Mouse (Mus musculus) embryonic fibroblast, embryonic 13.5 days (primary cell): ENCODE measurements around the gene Jph4.

Experiments
- CTCF ChIP-seq: IDR thresholded peaks from 2 replicates; pipeline ENCODE4 v1.5.1; 2011; ENCODE audit warnings: mild to moderate bottlenecking, control low read depth, low read length, moderate library complexity, borderline replicate concordance; ENCODE audit not compliant: insufficient read depth
- POLR2A ChIP-seq: IDR thresholded peaks from 2 replicates; pipeline ENCODE4 v1.6.1; 2011; ENCODE audit warnings: low read depth, mild to moderate bottlenecking, control low read depth, low read length, moderate library complexity

GRCm38 (mm10) chr14:55063117-55063516 lies 53.6 kb downstream of the Jph4 start:
- TF ChIP-seq POLR2A (no peak), CTCF (no peak)
